Mouse (Mus musculus) lung, embryonic 14.5 days (tissue): ENCODE results near the gene Spata20. TPM values are rescaled to one million over a fixed set of nuclear protein-coding genes. Genes with fewer than 3 reads are reported as not detected.

ENCODE experiments used
- ATAC-seq: fragments of 200-750 bp; cut with Nextera tagmentation; 2 replicates; pipeline ENCODE4 v1.8.0; 2017; ENCODE audit warnings: mild to moderate bottlenecking, moderate TSS enrichment, moderate library complexity; ENCODE audit not compliant: insufficient read depth
- DNase-seq: peaks from one replicate; pipeline ENCODE4 v3.0.0-alpha.2; 2015
- H3K27ac ChIP-seq: fragments of 300-500 bp; sonication (generic); 2 replicates; pipeline ENCODE4 v1.5.1; 2014; ENCODE audit warnings: low read depth, mild to moderate bottlenecking, moderate library complexity
- H3K27me3 ChIP-seq: fragments of 300-500 bp; sonication (generic); 2 replicates; pipeline ENCODE4 v1.6.1; 2014; ENCODE audit warnings: low read length, control low read depth; ENCODE audit not compliant: insufficient read depth
- H3K36me3 ChIP-seq: fragments of 300-500 bp; sonication (generic); 2 replicates; pipeline ENCODE4 v1.6.1; 2014; ENCODE audit warnings: control low read depth; ENCODE audit not compliant: insufficient read depth
- H3K4me1 ChIP-seq: fragments of 300-500 bp; sonication (generic); 2 replicates; pipeline ENCODE4 v1.6.1; 2014; ENCODE audit warnings: antibody characterized with exemption, control low read depth; ENCODE audit not compliant: insufficient read depth
- H3K4me2 ChIP-seq: fragments of 300-500 bp; sonication (generic); 2 replicates; pipeline ENCODE4 v1.6.1; 2014; ENCODE audit warnings: mild to moderate bottlenecking
- H3K4me3 ChIP-seq: fragments of 300-500 bp; sonication (generic); 2 replicates; pipeline ENCODE4 v1.5.1; 2014; ENCODE audit warnings: low read depth, low read length
- H3K9ac ChIP-seq: fragments of 300-500 bp; sonication (generic); 2 replicates; pipeline ENCODE4 v1.6.1; 2014
- H3K9me3 ChIP-seq: fragments of 300-500 bp; sonication (generic); 2 replicates; pipeline ENCODE4 v1.6.1; 2016; ENCODE audit warnings: low read depth, low read length, control low read depth
- CTCF ChIP-seq: IDR thresholded peaks from 2 replicates; pipeline ENCODE4 v1.5.1; 2016; ENCODE audit warnings: antibody characterized with exemption, low read depth
- WGBS: fragments of 180-500 bp; shearing (Covaris S2); extraction: QIAGEN DNeasy Blood & Tissue Kit; methylation state at CpG from one replicate; pipeline ENCODE4 v1.1.7; 2014; 5-methylcytosine and 5-hydroxymethylcytosine counted together
- polyA plus RNA-seq: library from polyadenylated mRNA; unstranded; fragments of >200 nt; fragmentation: Nextera tagmentation; extraction: Ambion mirVana; gene quantifications from 2 replicates; pipeline ENCODE4 v1.2.1, GENCODE M21; 2014

Gene Spata20
- polyA plus RNA-seq, 1 experiment from 2014 or later, result 0.42 TPM

GRCm38 (mm10) chr11:94472916-94473706 is 12.9 kb downstream of the Spata20 start:
- ATAC-seq, result 0 out of 2 replicates have a peak, but pooled peaks have one; percentile 1
- H3K9me3 ChIP-seq, result no peaks in the 10 kb centered on the region

DNA sequence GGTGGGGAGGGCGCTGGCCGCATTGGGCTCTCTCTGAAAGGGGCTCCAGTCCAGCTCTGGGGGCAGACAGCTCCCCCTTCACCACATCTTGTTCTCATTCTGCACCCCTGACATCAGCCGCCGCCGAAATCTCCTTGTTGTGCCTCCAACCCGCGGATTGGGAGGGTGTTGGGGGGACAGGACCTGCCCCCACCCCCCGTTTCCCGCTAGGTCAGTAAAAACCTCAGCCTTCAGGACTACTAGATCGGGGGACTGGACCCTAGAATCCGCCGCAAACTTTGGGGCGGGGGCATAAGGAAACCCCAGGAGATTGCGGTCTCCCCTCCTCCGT is 13.4 kb downstream of the Spata20 start:
- H3K9me3 ChIP-seq, result no peaks in the 10 kb centered on the region
- peak; percentile 43 for DNase-seq
- ATAC-seq, result no peak
- H3K9ac ChIP-seq, result peak overlapping the region; percentile 77
- under 1% methylated on average over 15 of the region's 15 CpGs for WGBS
- TF ChIP-seq CTCF, result no peak
- peak overlapping the region; percentile 92 for H3K4me2 ChIP-seq
- H3K4me3 ChIP-seq, result peak overlapping the region; percentile 72
- peaks cover 36% of the 10 kb centered on the region for H3K27me3 ChIP-seq
- H3K4me1 ChIP-seq, result peaks cover 38% of the 10 kb centered on the region
- no peaks in the 10 kb centered on the region for H3K36me3 ChIP-seq
- no peak overlapping the region; the same call in 1 of the 2 replicates for H3K27ac ChIP-seq

More at GRCm38 (mm10) chr11:94472916-94473706, 12.9 kb downstream of the Spata20 start:
- peaks cover 32% of the 10 kb centered on the region for H3K4me1 ChIP-seq
- H3K9ac ChIP-seq, result peak overlapping the region; percentile 77
- H3K27ac ChIP-seq, result peak overlapping the region; percentile 91
- no peak for TF ChIP-seq CTCF
- DNase-seq, result peak; percentile 43
- peak overlapping the region; percentile 92 for H3K4me2 ChIP-seq
- no peaks in the 10 kb centered on the region for H3K36me3 ChIP-seq
- H3K4me3 ChIP-seq, result peak overlapping the region; percentile 72
- H3K27me3 ChIP-seq, result peaks cover 36% of the 10 kb centered on the region
- 1% methylated on average over 52 of the region's 52 CpGs for WGBS

DNA sequence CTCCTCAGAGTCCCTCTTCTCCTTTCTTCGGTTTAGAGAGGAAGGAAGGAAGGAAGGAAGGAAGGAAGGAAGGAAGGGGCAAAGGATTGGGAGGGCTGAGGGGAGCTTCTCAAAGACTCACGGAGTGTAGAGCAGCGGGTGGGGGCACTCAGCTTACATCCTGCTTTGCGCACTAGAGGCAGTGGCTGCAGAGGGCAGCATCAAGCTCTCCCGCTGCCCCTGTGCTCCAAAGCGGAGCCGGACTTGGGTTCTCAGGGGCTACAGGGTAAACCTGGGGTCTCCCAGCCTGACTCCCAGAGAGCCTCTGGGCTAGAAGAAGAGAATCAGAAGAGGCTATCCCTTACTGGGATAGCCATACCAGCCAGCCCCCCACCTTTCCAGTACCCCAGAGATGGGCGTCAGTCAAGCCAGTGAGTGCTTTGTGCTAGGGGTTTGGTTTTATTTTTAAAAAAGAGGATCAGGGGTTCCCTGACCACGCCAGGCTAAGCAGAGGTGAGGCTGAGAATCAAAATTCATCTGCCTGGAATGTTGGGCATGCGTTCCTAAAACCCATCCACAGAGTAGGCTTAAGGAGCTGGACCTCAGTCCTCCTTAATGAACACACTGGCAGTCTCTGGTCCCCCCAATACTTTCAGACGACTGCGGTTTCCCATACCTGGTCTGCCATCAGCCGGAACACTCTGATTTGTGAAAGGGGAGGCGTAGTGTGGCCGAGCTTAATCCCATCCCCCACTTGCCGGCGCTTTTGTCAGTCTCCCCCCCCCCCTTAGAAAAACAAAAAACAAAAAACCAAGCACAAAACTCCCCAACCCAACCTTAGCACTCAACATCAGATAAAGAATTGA is 14.0 kb downstream of the Spata20 start:
- Histone ChIP-seq H3K4me2 (peak overlapping the region; percentile 92), H3K4me3 (peak overlapping the region; percentile 72), H3K27me3 (peaks cover 36% of the 10 kb centered on the region), H3K9me3 (no peaks in the 10 kb centered on the region), H3K36me3 (no peaks in the 10 kb centered on the region), H3K9ac (peak overlapping the region; percentile 77), H3K4me1 (peaks cover 42% of the 10 kb centered on the region), H3K27ac (no peak overlapping the region)
- peak; percentile 59 for DNase-seq
- WGBS, result 7% methylated on average over 17 of the region's 17 CpGs
- TF ChIP-seq CTCF, result peak; percentile 16; the same call in 1 of the 2 replicates
- ATAC-seq, result no peak

DNA sequence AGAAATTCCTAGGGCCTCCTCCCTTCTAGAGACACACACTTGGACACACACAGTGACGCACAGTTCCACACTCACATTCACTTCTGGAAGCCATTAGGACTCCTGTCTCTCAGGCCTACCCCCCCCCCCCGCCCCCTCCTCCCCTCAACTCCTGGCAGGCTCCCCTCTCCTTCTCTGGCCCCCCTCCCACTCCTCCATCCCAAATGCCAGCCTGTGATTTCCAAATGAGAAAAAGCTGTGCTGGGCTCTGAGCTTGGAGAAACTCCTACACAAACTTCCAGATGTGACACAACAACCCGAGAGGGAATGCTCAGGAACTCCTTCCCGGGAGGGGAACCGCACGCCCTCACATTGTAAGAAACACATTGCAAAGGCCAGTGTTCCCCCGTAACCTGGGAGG is 15.6 kb downstream of the Spata20 start:
- Histone ChIP-seq H3K9ac (no peak overlapping the region; the same call in 1 of the 2 replicates), H3K27me3 (peaks cover 36% of the 10 kb centered on the region), H3K4me3 (0 out of 2 replicates have a peak overlapping the region, but pooled peaks have one; percentile 3), H3K4me1 (peaks cover 42% of the 10 kb centered on the region), H3K27ac (peak overlapping the region; percentile 63), H3K9me3 (no peaks in the 10 kb centered on the region), H3K4me2 (peak overlapping the region; percentile 92; the same call in 1 of the 2 replicates), H3K36me3 (0 out of 2 replicates have a peak, but pooled peaks cover 3% of the 10 kb centered on the region)
- DNase-seq (peak; percentile 42), ATAC-seq (no peak)
- TF ChIP-seq CTCF, result no peak
- WGBS, result 49% methylated on average over 6 of the region's 7 CpGs

- DNase-seq, result peak; percentile 71
- no peak for ATAC-seq
- H3K4me3 ChIP-seq, result no peak overlapping the region
- TF ChIP-seq CTCF, result no peak
- 0 out of 2 replicates have a peak, but pooled peaks cover 5% of the 10 kb centered on the region for H3K36me3 ChIP-seq
- WGBS, result 33% methylated on average over 9 of the region's 9 CpGs
- peaks cover 36% of the 10 kb centered on the region for H3K4me1 ChIP-seq
- no peak overlapping the region for H3K9ac ChIP-seq
- H3K27ac ChIP-seq, result peak overlapping the region; percentile 61
- H3K27me3 ChIP-seq, result peaks cover 26% of the 10 kb centered on the region
- H3K9me3 ChIP-seq, result no peaks in the 10 kb centered on the region
- peak overlapping the region; percentile 25 for H3K4me2 ChIP-seq
Observed at GRCm38 (mm10) chr11:94469136-94470064, 16.6 kb downstream of the Spata20 start.

GRCm38 (mm10) chr11:94468582-94469064 is 17.4 kb downstream of the Spata20 start:
- no peak overlapping the region for H3K9ac ChIP-seq
- 22% methylated on average over 4 of the region's 4 CpGs for WGBS
- 0 out of 2 replicates have a peak, but pooled peaks cover 5% of the 10 kb centered on the region for H3K36me3 ChIP-seq
- H3K9me3 ChIP-seq, result no peaks in the 10 kb centered on the region
- H3K27me3 ChIP-seq, result peaks cover 21% of the 10 kb centered on the region
- DNase-seq (peak; percentile 60), ATAC-seq (no peak)
- H3K4me1 ChIP-seq, result peaks cover 36% of the 10 kb centered on the region
- 0 out of 2 replicates have a peak overlapping the region, but pooled peaks have one; percentile 61 for H3K27ac ChIP-seq
- H3K4me2 ChIP-seq, result no peak overlapping the region
- H3K4me3 ChIP-seq, result no peak overlapping the region
- no peak for TF ChIP-seq CTCF
